Mouse (Mus musculus): ENCODE measurements around the gene Mmp12. TPM values are rescaled to one million over a fixed set of nuclear protein-coding genes. Genes with fewer than 3 reads are reported as not detected.
"Not testable (repeated sequence)": the region's sequence is repeated elsewhere in the genome, so short reads cannot be mapped to it uniquely, and the experiment has no call there.

Mmp12 gene
- polyA plus RNA-seq (2015; fragmentation: Nextera tagmentation; extraction: Ambion mirVana) = 0.09 and 0.27 TPM in 2 replicates

DNA sequence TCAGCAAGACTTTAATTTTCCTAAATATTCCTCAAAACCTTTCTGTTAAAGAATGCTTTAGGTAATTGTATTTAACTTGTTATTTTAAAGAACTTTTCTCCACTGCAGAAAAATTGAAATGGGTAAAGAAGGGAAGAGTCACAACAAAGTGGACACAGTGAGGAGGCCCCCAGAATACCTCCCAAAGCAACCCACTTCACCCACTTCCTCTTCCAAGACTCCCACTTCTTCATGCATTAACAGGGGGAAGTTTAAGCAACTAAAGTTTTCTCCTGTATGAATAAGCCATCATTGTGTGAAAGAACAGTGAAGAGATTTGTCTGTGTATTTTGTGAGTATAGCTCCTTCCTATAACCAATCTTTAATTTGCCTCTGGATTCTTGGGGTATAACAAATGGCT is at the start of gene Mmp12:
Gene Mmp12 (plus strand): TSS at position 275 of the 400 bp plus-strand sequence.
- Histone ChIP-seq H3K4me1 (no peaks in the 10 kb centered on the region), H3K27me3 (replicated peaks) (peaks cover 4% of the 10 kb centered on the region; the same call in 1 of the 2 replicates), H3K9ac (no peak within 1 kb of the TSS), H3K4me3 (no peak within 1 kb of the TSS), H3K36me3 (no peaks in the 10 kb centered on the region), H3K9me3 (no peaks in the 10 kb centered on the region), H3K4me2 (no peak within 1 kb of the TSS), H3K27ac (replicated peaks) (no peak within 1 kb of the TSS)
- ATAC-seq (ENCODE audit: extremely low read depth, insufficient number of reproducible peaks, low FRiP score, low TSS enrichment) = no peak

DNA sequence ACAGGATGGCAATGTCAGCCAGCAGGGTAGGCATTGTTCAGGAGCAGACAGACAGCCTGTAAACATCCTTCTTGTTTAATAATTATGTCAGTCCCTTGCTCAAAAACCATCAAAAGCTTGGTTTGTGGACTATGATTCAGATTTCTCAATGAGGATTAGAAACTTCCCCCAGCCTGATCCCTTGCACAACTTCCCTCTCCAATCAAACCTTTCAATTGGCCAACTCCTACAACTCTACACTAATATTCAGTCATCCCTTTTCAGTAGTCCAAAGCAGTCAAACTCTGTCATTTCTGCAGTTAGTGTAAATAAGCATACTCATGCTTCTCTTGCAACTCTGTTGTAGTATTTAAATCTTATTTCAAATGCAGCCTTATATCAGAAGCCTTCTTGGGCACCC is 12.3 kb upstream of the Mmp12 start:
- Histone ChIP-seq H3K4me1 (no peaks in the 10 kb centered on the region), H3K27ac (replicated peaks) (no peak overlapping the region), H3K4me2 (no peak overlapping the region), H3K4me3 (no peak overlapping the region), H3K36me3 (no peaks in the 10 kb centered on the region), H3K9me3 (no peaks in the 10 kb centered on the region), H3K9ac (no peak overlapping the region), H3K27me3 (replicated peaks) (no peaks in the 10 kb centered on the region)
- no peak for ATAC-seq (ENCODE audit: extremely low read depth, insufficient number of reproducible peaks, low FRiP score, low TSS enrichment)

DNA sequence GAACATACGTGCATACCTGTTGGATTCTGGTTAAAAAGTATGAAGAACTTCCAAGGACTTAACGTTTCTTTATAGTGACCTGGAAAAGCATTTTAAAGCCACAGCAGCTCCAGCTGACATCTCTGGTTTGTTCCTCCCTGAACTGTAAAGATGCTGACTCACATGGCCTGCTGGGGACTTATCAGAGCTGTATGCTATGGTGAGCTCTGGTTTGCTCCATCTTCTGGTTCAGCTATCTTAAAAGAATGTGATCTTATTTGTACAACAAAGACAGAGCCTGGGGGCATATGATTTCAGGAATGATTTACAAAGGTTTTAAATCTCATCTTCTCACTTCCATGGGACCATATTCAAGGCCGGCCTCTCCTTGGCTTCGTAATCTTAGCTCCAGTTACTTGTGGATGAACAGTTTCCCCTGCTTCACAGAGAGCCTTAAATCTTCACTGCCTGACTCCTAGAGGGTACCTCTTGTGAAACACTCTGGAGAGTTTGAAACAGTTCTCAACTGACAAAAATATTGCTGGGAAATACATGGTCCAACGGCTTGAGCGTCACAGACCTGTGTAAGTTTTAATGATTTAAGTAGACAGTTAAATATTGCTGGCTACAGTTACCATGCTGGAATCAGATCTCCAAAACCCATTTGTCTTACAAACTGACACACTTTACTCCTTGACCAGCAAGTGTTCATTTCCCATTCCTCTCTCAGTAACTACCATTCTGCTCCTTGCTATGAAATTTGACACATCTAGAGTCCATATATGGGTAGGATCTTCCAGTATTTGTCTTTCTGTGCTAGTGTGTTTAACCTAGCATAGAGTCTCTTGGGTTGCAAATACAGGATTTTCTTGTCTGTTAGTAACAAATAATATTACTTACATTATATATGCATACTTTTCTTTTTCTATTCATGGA is 8.2 kb upstream of the Mmp12 start:
- H3K4me3 ChIP-seq = no peak overlapping the region
- H3K9ac ChIP-seq = no peak overlapping the region
- H3K27ac ChIP-seq (replicated peaks) = no peak overlapping the region
- WGBS = 84% methylated on average over 5 of the region's 6 CpGs
- no peak for ATAC-seq (ENCODE audit: extremely low read depth, insufficient number of reproducible peaks, low FRiP score, low TSS enrichment)
- no peaks in the 10 kb centered on the region for H3K9me3 ChIP-seq
- no peaks in the 10 kb centered on the region for H3K36me3 ChIP-seq
- no peak overlapping the region for H3K4me2 ChIP-seq
- peaks cover 4% of the 10 kb centered on the region; the same call in 1 of the 2 replicates for H3K27me3 ChIP-seq (replicated peaks)
- no peaks in the 10 kb centered on the region for H3K4me1 ChIP-seq

DNA sequence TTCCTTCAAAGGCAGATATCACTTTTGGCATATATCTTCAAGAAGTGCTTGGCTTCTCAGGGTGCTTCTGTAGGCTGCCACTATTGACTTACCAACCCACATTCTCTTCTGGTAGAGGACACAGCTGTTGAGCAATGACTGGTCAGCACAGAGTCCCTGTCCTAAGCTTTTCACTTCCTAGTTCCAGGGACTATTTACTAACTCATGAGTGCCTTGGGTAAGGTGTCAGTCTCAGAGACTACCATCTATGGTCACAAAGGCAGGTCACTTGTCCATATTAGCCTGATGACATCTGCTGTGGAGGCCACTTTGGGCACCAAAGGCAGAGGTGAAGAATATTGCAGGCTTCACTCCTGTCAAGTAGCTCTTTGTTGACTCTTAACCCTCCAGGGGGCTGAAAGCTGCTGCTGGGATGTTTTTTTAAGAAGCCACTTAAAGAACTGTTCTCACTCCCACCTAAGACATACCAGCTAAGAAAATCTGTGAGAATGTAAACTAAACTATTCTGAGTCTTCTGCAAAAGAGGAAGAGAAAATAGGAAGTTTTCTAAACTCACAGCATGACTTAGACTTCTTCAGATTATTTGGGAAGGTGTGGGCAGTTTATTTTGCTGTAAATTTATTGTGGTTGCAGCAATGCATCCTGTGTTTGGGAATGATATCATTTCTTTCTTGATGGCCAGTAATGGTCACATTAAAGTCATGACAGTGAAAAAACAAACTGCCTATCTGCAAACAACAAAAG is 7.3 kb upstream of the Mmp12 start:
- Histone ChIP-seq H3K4me1 (no peaks in the 10 kb centered on the region), H3K9ac (no peak overlapping the region), H3K27ac (replicated peaks) (no peak overlapping the region), H3K4me3 (no peak overlapping the region), H3K9me3 (no peaks in the 10 kb centered on the region), H3K36me3 (no peaks in the 10 kb centered on the region), H3K4me2 (no peak overlapping the region), H3K27me3 (replicated peaks) (peaks cover 4% of the 10 kb centered on the region; the same call in 1 of the 2 replicates)
- ATAC-seq (ENCODE audit: extremely low read depth, insufficient number of reproducible peaks, low FRiP score, low TSS enrichment) = no peak

DNA sequence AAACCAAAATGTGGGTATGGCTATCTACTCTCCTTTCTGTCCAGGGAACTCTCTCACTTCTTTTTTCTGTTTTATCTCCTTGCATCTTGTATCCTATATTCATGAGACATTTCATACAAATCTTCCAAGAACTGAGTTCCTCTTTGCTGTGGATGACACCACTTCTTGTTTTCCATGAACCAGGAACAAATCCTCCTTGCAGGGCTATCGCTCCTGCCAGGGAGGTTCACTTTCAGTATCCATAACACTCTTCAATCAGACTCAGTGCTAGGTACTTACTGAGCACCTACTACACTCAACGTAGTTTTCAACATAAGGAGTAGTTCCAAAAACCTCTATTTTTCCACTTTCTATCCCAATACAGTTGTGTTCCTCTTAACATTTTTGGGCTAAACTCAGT is 1.3 kb downstream of the Mmp12 start:
- no peak overlapping the region for H3K27ac ChIP-seq (replicated peaks)
- no peaks in the 10 kb centered on the region for H3K4me1 ChIP-seq
- ATAC-seq (ENCODE audit: extremely low read depth, insufficient number of reproducible peaks, low FRiP score, low TSS enrichment) = no peak
- H3K4me2 ChIP-seq = no peak overlapping the region
- H3K36me3 ChIP-seq = no peaks in the 10 kb centered on the region
- WGBS = 77% methylated on average over 2 of the region's 2 CpGs
- no peaks in the 10 kb centered on the region for H3K9me3 ChIP-seq
- H3K4me3 ChIP-seq = no peak overlapping the region
- H3K27me3 ChIP-seq (replicated peaks) = peaks cover 1% of the 10 kb centered on the region; the same call in 1 of the 2 replicates
- no peak overlapping the region for H3K9ac ChIP-seq

DNA sequence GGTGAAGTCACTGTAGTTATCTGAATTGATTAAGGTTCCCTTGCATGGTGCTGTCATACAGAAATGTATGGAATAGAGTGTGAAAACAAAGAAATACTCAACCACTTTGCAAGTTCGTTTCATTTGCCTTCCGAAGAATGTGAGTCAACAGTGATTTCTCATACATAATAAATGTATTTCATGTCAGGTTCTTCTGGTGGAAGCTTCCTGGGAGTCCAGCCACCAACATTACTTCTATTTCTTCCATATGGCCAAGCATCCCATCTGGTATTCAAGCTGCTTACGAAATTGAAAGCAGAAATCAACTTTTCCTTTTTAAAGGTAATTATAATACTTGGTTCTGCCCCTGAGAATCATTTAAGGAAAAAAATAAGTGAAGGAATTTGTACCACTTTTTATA is 10.4 kb downstream of the Mmp12 start:
- Histone ChIP-seq H3K27ac (replicated peaks) (no peak overlapping the region), H3K4me3 (no peak overlapping the region), H3K4me2 (no peak overlapping the region), H3K4me1 (no peaks in the 10 kb centered on the region), H3K9me3 (no peaks in the 10 kb centered on the region), H3K9ac (no peak overlapping the region), H3K36me3 (no peaks in the 10 kb centered on the region), H3K27me3 (replicated peaks) (no peaks in the 10 kb centered on the region)
- ATAC-seq (ENCODE audit: extremely low read depth, insufficient number of reproducible peaks, low FRiP score, low TSS enrichment) = no peak
- 69% methylated on average over 3 of the region's 3 CpGs for WGBS

DNA sequence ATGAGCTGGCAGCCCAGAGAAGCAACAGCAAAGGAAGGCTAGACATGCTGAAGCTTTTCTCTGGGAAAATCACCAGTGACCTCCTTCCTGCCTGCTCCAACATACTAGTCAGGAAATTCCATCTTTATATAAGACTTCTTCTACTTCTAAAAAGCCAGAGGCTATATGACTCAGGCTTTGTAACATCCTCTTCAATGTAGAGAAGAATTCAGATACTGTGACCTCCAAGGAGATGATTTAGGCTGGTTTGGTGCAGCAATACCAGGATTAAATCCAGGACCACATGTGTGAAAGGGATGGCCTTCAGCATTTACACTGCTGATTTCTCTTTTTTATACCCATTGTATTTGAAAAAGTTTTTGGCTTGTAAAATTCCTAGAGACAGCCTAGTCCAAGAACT is 43.8 kb downstream of the Mmp12 start, which contains the start of gene Mmp1b:
Gene Mmp1b (minus strand): TSS at position 101 of the 400 bp plus-strand sequence.
- no peak for ATAC-seq (ENCODE audit: extremely low read depth, insufficient number of reproducible peaks, low FRiP score, low TSS enrichment)
- H3K4me2 ChIP-seq = no peak within 1 kb of the TSS
- H3K9ac ChIP-seq = no peak within 1 kb of the TSS
- H3K9me3 ChIP-seq = peaks cover 7% of the 10 kb centered on the region; the same call in 1 of the 2 replicates
- no peaks in the 10 kb centered on the region for H3K4me1 ChIP-seq
- H3K27ac ChIP-seq (replicated peaks) = no peak within 1 kb of the TSS
- H3K27me3 ChIP-seq (replicated peaks) = no peaks in the 10 kb centered on the region
- no peak within 1 kb of the TSS for H3K4me3 ChIP-seq
- H3K36me3 ChIP-seq = no peaks in the 10 kb centered on the region

DNA sequence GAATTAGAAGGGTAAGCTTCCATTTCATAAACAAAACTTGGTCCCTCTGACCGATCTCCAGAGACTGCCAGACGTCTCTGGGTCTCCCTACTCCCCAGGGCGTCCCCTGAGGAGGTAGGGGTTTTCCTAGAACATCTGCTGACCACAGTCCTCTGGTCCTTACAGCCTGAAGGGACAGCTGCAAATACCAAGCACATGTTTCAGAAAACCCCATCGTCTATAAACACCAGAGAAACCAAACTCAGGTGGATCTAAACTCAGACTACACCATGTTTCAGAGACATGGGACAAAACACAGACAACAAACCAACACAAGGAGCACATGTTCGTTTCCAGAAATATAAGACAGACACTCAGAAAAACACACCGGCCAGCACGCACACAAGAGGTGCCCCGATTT is 52.4 kb downstream of the Mmp12 start:
- ATAC-seq (ENCODE audit: extremely low read depth, insufficient number of reproducible peaks, low FRiP score, low TSS enrichment); H3K9me3 ChIP-seq; H3K4me2 ChIP-seq; H3K4me3 ChIP-seq; H3K27ac ChIP-seq (replicated peaks); H3K9ac ChIP-seq; H3K4me1 ChIP-seq; H3K27me3 ChIP-seq (replicated peaks); H3K36me3 ChIP-seq: not testable (repeated sequence)
- 77% methylated on average over 8 of the region's 8 CpGs for WGBS

Other genes with a start within 250 kb of the Mmp12 start
- gene Dync2h1, start 159.9 kb upstream of the Mmp12 start, polyA plus RNA-seq (2015; fragmentation: Nextera tagmentation; extraction: Ambion mirVana) = 4.8 and 5.7 TPM in 2 replicates
- gene Dcun1d5, start 159.9 kb upstream of the Mmp12 start, polyA plus RNA-seq (2015; fragmentation: Nextera tagmentation; extraction: Ambion mirVana) = 79.8 and 80.4 TPM in 2 replicates
- gene Mmp13, start 71.9 kb upstream of the Mmp12 start, polyA plus RNA-seq (2015; fragmentation: Nextera tagmentation; extraction: Ambion mirVana) = 0.23 TPM in 2 replicates
- gene Mmp1b, start 43.7 kb downstream of the Mmp12 start, polyA plus RNA-seq (2015; fragmentation: Nextera tagmentation; extraction: Ambion mirVana) = not detected in 2 replicates
- not detected in 2 replicates for gene Mmp3, start 101.4 kb downstream of the Mmp12 start, polyA plus RNA-seq (2015; fragmentation: Nextera tagmentation; extraction: Ambion mirVana)
- not detected in 2 replicates for gene Mmp10, start 158.0 kb downstream of the Mmp12 start, polyA plus RNA-seq (2015; fragmentation: Nextera tagmentation; extraction: Ambion mirVana)
- 0.08 and 0.13 TPM in 2 replicates for gene Mmp8, start 214.1 kb downstream of the Mmp12 start, polyA plus RNA-seq (2015; fragmentation: Nextera tagmentation; extraction: Ambion mirVana)
- not detected in 2 replicates for gene Mmp27, start 227.0 kb downstream of the Mmp12 start, polyA plus RNA-seq (2015; fragmentation: Nextera tagmentation; extraction: Ambion mirVana)

All from heart, embryonic 13.5 days (tissue).